Mouse (Mus musculus): Measurements from ENCODE around the gene BC029722. TPM values are rescaled to one million over a fixed set of nuclear protein-coding genes. Genes with fewer than 3 reads are reported as not detected.

The BC029722 gene
- total and polyA plus RNA-seq, 2 experiments from 2014 or later: 14.7 to 21.4 TPM

DNA sequence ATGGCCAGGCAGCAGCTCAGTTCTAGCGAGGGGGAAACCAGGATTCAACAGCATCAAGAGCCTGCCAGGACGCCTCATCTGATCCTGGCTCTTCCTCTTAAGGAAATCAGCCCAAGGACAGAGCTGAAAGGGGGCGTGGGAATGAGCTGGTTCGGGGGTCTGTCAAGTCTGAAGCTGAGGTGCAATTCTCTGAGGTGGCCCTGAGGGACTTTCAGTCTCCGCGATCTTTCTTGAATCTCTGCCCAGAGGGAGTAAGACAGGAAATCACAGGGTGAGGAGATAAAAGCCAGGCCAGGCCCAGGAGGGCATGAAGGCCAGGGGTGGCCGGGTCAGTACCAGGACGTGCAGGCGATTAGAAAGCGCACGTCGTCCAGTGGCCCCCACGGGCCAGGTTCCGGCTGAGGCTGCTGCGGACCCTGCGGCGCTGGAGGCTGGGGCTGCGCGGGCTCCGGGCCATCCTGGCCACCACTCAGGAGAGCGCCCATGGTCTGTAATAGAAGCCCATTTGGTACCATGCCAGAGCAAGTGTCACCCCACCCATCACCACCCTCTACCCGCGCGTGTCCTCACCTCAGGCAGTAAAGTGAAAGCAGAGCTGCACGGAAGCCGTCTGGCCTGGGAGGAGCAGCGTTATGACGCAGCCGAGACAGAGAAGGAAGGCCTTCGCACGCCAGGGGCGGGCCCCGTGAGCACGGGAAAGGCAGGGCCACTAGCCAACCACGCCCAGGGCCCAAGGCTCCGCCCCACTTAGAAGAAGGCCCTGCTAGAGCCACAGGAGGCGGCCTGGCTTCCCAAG lies 432 bp downstream of the BC029722 start:
- WGBS: under 1% methylated on average over 37 of the region's 37 CpGs
- Histone ChIP-seq H3K27me3 (ENCODE audit: control insufficient read depth, insufficient read depth, low read length) (no peaks in the 10 kb centered on the region), H3K9me3 (replicated peaks; ENCODE audit: control insufficient read depth, low read length) (no peaks in the 10 kb centered on the region), H3K9ac (replicated peaks; ENCODE audit: low read depth, low read length) (peak overlapping the region; percentile 85), H3K27ac (ENCODE audit: low read depth) (peak overlapping the region; percentile 81), H3K4me1 (ENCODE audit: control insufficient read depth, insufficient read depth) (peaks cover 8% of the 10 kb centered on the region; the same call in 1 of the 2 replicates), H3K36me3 (replicated peaks; ENCODE audit: control insufficient read depth, insufficient read depth, low read length) (peaks cover 38% of the 10 kb centered on the region), H3K4me3 (ENCODE audit: low read depth, low read length) (peak overlapping the region; percentile 88), H3K4me2 (ENCODE audit: low read depth, low read length) (peak overlapping the region; percentile 72)
- TF ChIP-seq EP300 (IDR thresholded peaks at IDR 0.05; ENCODE audit: low read depth): no peak
- TF ChIP-seq CTCF (IDR thresholded peaks at IDR 0.05; ENCODE audit: low read depth): no peak
- peak; percentile 95 for DNase-seq (ENCODE audit: low spot score)
- peak; percentile 98 for ATAC-seq (ENCODE audit: insufficient read depth, low read depth)

DNA sequence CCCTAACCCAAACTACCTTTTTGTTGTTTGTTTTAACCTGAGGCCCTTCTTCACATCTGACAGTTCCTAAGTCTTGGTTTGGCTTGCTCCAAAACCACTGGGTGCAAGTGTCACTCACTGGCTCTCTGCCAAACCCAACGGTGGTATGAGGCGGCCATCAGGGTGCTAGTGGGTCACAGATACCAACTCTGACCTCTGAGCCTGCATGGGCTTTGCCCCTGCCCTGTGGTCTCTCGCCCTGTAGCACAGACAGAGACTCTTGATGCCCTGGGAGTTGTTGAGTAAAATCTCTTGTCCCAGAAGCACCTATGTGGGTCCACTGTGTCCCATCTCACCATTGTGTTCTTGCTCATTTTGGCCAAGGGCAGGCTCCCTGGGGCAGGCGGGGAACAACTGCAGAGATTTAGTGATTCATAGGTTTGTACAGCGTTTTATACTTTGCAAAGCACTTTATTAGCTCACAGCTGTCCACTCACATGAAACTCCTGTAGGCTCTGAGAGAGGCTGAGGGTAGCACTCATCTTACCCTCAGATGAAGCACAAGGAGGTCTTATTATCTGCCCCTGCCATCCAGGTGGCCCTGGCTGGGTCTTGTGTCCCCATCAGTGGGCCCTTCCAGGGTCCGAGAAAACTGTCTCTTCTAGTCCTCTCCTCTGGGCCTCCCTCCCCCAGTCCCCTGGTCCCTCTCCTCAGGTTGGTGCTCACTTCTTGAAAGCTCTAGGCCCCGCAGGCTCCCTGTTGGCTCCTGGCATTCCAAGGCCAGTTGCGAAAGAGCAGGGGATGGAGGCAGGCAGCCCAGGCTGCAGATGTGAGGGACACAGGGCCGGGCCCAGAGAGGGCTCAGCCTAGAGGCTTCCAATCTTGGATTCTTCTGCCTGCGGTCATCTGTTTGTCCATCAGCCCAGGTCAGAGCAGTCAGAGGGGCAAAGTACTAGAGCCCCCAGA lies 1.7 kb downstream of the BC029722 start:
- Histone ChIP-seq H3K9ac (replicated peaks; ENCODE audit: low read depth, low read length) (no peak overlapping the region), H3K4me1 (ENCODE audit: control insufficient read depth, insufficient read depth) (peaks cover 8% of the 10 kb centered on the region; the same call in 1 of the 2 replicates), H3K4me3 (ENCODE audit: low read depth, low read length) (no peak overlapping the region), H3K27me3 (ENCODE audit: control insufficient read depth, insufficient read depth, low read length) (no peaks in the 10 kb centered on the region), H3K9me3 (replicated peaks; ENCODE audit: control insufficient read depth, low read length) (no peaks in the 10 kb centered on the region), H3K36me3 (replicated peaks; ENCODE audit: control insufficient read depth, insufficient read depth, low read length) (peaks cover 25% of the 10 kb centered on the region), H3K27ac (ENCODE audit: low read depth) (no peak overlapping the region), H3K4me2 (ENCODE audit: low read depth, low read length) (peak overlapping the region; percentile 72; the same call in 1 of the 2 replicates)
- no peak for DNase-seq (ENCODE audit: low spot score)
- WGBS: 77% methylated on average over 10 of the region's 10 CpGs
- no peak for ATAC-seq (ENCODE audit: insufficient read depth, low read depth)
- TF ChIP-seq CTCF (IDR thresholded peaks at IDR 0.05; ENCODE audit: low read depth): no peak
- TF ChIP-seq EP300 (IDR thresholded peaks at IDR 0.05; ENCODE audit: low read depth): no peak

DNA sequence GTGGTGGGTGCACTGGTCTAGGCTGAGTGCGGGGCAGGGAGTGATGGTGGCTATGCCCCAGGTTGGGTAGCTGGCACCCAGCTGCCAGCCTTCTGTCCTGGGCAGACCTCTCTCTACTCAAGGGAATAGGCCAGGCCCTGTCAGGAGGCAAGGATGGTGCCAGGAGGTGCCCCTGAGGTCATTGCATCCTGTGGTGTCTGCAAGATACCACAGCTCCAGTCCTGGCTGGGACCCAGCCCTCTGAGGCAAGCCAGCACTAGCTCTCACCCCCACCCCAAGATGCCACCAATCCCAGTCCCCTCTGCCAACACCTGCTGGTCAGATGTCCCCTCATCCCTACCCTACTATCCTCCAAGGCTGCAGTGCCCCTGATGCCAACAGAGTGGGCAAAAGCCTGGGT lies 3.0 kb downstream of the BC029722 start:
- Histone ChIP-seq H3K9me3 (replicated peaks; ENCODE audit: control insufficient read depth, low read length) (no peaks in the 10 kb centered on the region), H3K4me2 (ENCODE audit: low read depth, low read length) (no peak overlapping the region), H3K27ac (ENCODE audit: low read depth) (no peak overlapping the region), H3K4me1 (ENCODE audit: control insufficient read depth, insufficient read depth) (peaks cover 8% of the 10 kb centered on the region; the same call in 1 of the 2 replicates), H3K9ac (replicated peaks; ENCODE audit: low read depth, low read length) (no peak overlapping the region), H3K36me3 (replicated peaks; ENCODE audit: control insufficient read depth, insufficient read depth, low read length) (peaks cover 14% of the 10 kb centered on the region), H3K4me3 (ENCODE audit: low read depth, low read length) (no peak overlapping the region), H3K27me3 (ENCODE audit: control insufficient read depth, insufficient read depth, low read length) (no peaks in the 10 kb centered on the region)
- 100% methylated on average over 1 of the region's 1 CpGs for WGBS
- TF ChIP-seq CTCF (IDR thresholded peaks at IDR 0.05; ENCODE audit: low read depth) (no peak), EP300 (IDR thresholded peaks at IDR 0.05; ENCODE audit: low read depth) (no peak)
- DNase-seq (ENCODE audit: low spot score) (no peak), ATAC-seq (ENCODE audit: insufficient read depth, low read depth) (no peak)

DNA sequence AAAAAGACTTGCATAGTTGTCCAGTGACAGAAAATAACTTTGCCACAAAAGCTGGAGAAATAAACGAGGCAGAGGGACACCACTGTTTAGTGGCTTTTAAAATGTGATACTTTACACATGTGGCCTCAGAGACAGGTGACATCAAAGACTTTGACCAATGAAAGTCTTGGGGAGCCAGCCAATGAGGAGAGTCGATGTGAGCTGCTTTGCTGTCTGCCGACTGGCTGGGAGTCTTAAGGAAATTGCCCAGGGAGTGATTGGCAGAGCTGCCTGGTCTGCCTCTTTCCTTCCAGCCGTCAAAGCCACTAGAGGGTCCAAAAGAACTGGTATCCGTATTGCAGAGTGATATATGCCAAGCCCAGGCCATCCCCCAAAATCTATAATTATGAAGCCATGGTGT lies 4.4 kb downstream of the BC029722 start:
- H3K4me3 ChIP-seq (ENCODE audit: low read depth, low read length): no peak overlapping the region

DNA sequence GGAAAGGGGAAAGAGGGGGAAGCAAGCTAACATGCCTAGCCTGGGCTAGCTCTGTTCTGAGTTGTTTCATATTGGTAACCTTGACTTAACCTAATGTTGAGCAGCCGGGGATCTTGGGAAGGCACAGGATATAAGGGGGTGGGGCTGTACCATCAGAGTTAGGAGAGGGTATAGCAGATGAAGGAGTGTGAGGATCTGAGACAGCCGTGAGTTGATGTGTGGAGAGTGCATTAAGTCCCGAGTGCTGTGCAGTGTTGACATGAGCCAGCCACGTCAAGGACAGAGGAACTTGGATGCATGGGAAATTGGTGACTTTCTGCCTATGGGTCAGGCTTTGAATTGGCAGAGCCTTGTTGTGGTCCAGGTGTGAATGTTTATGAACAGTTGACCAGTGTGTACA lies 6.6 kb downstream of the BC029722 start:
- ATAC-seq (ENCODE audit: insufficient read depth, low read depth) (no peak), DNase-seq (ENCODE audit: low spot score) (no peak)
- Histone ChIP-seq H3K4me1 (ENCODE audit: control insufficient read depth, insufficient read depth) (no peaks in the 10 kb centered on the region), H3K4me3 (ENCODE audit: low read depth, low read length) (no peak overlapping the region), H3K4me2 (ENCODE audit: low read depth, low read length) (no peak overlapping the region), H3K9me3 (replicated peaks; ENCODE audit: control insufficient read depth, low read length) (no peaks in the 10 kb centered on the region), H3K27me3 (ENCODE audit: control insufficient read depth, insufficient read depth, low read length) (0 out of 2 replicates have a peak, but pooled peaks cover 4% of the 10 kb centered on the region), H3K36me3 (replicated peaks; ENCODE audit: control insufficient read depth, insufficient read depth, low read length) (no peaks in the 10 kb centered on the region), H3K27ac (ENCODE audit: low read depth) (no peak overlapping the region), H3K9ac (replicated peaks; ENCODE audit: low read depth, low read length) (no peak overlapping the region)
- no peak for TF ChIP-seq EP300 (IDR thresholded peaks at IDR 0.05; ENCODE audit: low read depth)
- no peak for TF ChIP-seq CTCF (IDR thresholded peaks at IDR 0.05; ENCODE audit: low read depth)
- WGBS: 63% methylated on average over 4 of the region's 4 CpGs

More for the DNA sequence above, 4.4 kb downstream of the BC029722 start:
- H3K27ac ChIP-seq (ENCODE audit: low read depth): no peak overlapping the region
- WGBS: 20% methylated on average over 5 of the region's 5 CpGs
- no peak for ATAC-seq (ENCODE audit: insufficient read depth, low read depth)
- peaks cover 8% of the 10 kb centered on the region; the same call in 1 of the 2 replicates for H3K4me1 ChIP-seq (ENCODE audit: control insufficient read depth, insufficient read depth)
- no peak overlapping the region for H3K9ac ChIP-seq (replicated peaks; ENCODE audit: low read depth, low read length)
- no peak for DNase-seq (ENCODE audit: low spot score)
- TF ChIP-seq CTCF (IDR thresholded peaks at IDR 0.05; ENCODE audit: low read depth): no peak
- TF ChIP-seq EP300 (IDR thresholded peaks at IDR 0.05; ENCODE audit: low read depth): no peak
- H3K27me3 ChIP-seq (ENCODE audit: control insufficient read depth, insufficient read depth, low read length): 0 out of 2 replicates have a peak, but pooled peaks cover 4% of the 10 kb centered on the region
- no peak overlapping the region for H3K4me2 ChIP-seq (ENCODE audit: low read depth, low read length)
- 0 out of 2 replicates have a peak, but pooled peaks cover under 1% of the 10 kb centered on the region for H3K36me3 ChIP-seq (replicated peaks; ENCODE audit: control insufficient read depth, insufficient read depth, low read length)
- no peaks in the 10 kb centered on the region for H3K9me3 ChIP-seq (replicated peaks; ENCODE audit: control insufficient read depth, low read length)

Measured in heart, postnatal 0 days (tissue).